Mouse (Mus musculus) heart, embryonic 16.5 days (tissue): Measurements from ENCODE around the gene Creld2. TPM values are rescaled to one million over a fixed set of nuclear protein-coding genes. Genes with fewer than 3 reads are reported as not detected.
"Not testable (repeated sequence)": the region's sequence is repeated elsewhere in the genome, so short reads cannot be mapped to it uniquely, and the experiment has no call there.

ENCODE experiments used
- ATAC-seq: fragments of 200-750 bp; cut with Nextera tagmentation; replicated peaks from 2 replicates; pipeline ENCODE4 v1.8.0; 2017; ENCODE audit warnings: moderate number of reproducible peaks; ENCODE audit not compliant: insufficient read depth, low FRiP score; ENCODE audit errors: extremely low read depth
- H3K27ac ChIP-seq: fragments of 300-500 bp; sonication (generic); 2 replicates; pipeline ENCODE4 v1.5.1; 2014; ENCODE audit warnings: mild to moderate bottlenecking, low read length, control low read depth, moderate library complexity
- H3K27me3 ChIP-seq: fragments of 300-500 bp; sonication (generic); 2 replicates; pipeline ENCODE4 v1.6.1; 2014; ENCODE audit warnings: low read length, mixed read lengths; ENCODE audit not compliant: control insufficient read depth, insufficient read depth
- H3K36me3 ChIP-seq: fragments of 300-500 bp; sonication (generic); 2 replicates; pipeline ENCODE4 v1.6.1; 2014; ENCODE audit not compliant: control insufficient read depth, insufficient read depth
- H3K4me1 ChIP-seq: fragments of 300-500 bp; sonication (generic); 2 replicates; pipeline ENCODE4 v1.6.1; 2014; ENCODE audit warnings: low read length, mixed read lengths; ENCODE audit not compliant: control insufficient read depth, insufficient read depth
- H3K4me2 ChIP-seq: fragments of 300-500 bp; sonication (generic); 2 replicates; pipeline ENCODE4 v1.6.1; 2014; ENCODE audit warnings: low read depth, mild to moderate bottlenecking, control low read depth, low read length
- H3K4me3 ChIP-seq: fragments of 300-500 bp; sonication (generic); 2 replicates; pipeline ENCODE4 v1.5.1; 2014; ENCODE audit warnings: mild to moderate bottlenecking, control low read depth, low read length
- H3K9ac ChIP-seq: fragments of 300-500 bp; sonication (generic); 2 replicates; pipeline ENCODE4 v1.6.1; 2014; ENCODE audit warnings: low read length, control low read depth
- H3K9me3 ChIP-seq: fragments of 300-500 bp; sonication (generic); replicated peaks from 2 replicates; pipeline ENCODE4 v1.6.1; 2016; ENCODE audit warnings: low read length; ENCODE audit not compliant: control insufficient read depth
- WGBS: fragments of 180-500 bp; shearing (Covaris S2); extraction: QIAGEN DNeasy Blood & Tissue Kit; methylation state at CpG from one replicate; pipeline ENCODE4 v1.1.7; 2014; 5-methylcytosine and 5-hydroxymethylcytosine counted together
- polyA plus RNA-seq: library from polyadenylated mRNA; unstranded; fragments of >200 nt; fragmentation: Nextera tagmentation; extraction: Ambion mirVana; gene quantifications from 2 replicates; pipeline ENCODE4 v1.2.1, GENCODE M21; 2015

Creld2 gene
- polyA plus RNA-seq: 57.1 and 61.9 TPM in 2 replicates

- H3K27ac ChIP-seq: peak within 1 kb of the TSS; percentile 79
- H3K36me3 ChIP-seq: peaks cover 29% of the 10 kb centered on the region
- H3K9me3 ChIP-seq: no peaks in the 10 kb centered on the region
- peak within 1 kb of the TSS; percentile 92 for H3K9ac ChIP-seq
- peak; percentile 98 for ATAC-seq
- peaks cover 12% of the 10 kb centered on the region for H3K4me1 ChIP-seq
- no peaks in the 10 kb centered on the region for H3K27me3 ChIP-seq
- WGBS: under 1% methylated on average over 88 of the region's 88 CpGs
- H3K4me3 ChIP-seq: peak within 1 kb of the TSS; percentile 96
- peak within 1 kb of the TSS; percentile 84 for H3K4me2 ChIP-seq
Measured at GRCm38 (mm10) chr15:88819026-88819905, at the start of gene Creld2, which contains the start of gene Alg12. Gene Creld2 (plus strand): TSS chr15:88819646. Gene Alg12 (minus strand): TSS chr15:88819318.

GRCm38 (mm10) chr15:88774630-88775029 is 44.8 kb upstream of the Creld2 start:
- not testable (repeated sequence) for H3K9me3 ChIP-seq, H3K4me2 ChIP-seq, H3K9ac ChIP-seq, H3K27ac ChIP-seq, ATAC-seq, H3K27me3 ChIP-seq, H3K4me3 ChIP-seq, H3K4me1 ChIP-seq
- WGBS: 86% methylated on average over 5 of the region's 5 CpGs
- peaks cover 23% of the 10 kb centered on the region for H3K36me3 ChIP-seq

GRCm38 (mm10) chr15:88792140-88792850 is 27.2 kb upstream of the Creld2 start:
- Histone ChIP-seq H3K4me3 (no peak overlapping the region), H3K9ac (no peak overlapping the region), H3K4me2 (no peak overlapping the region), H3K27me3 (no peaks in the 10 kb centered on the region), H3K9me3 (no peaks in the 10 kb centered on the region), H3K36me3 (no peaks in the 10 kb centered on the region), H3K4me1 (no peaks in the 10 kb centered on the region), H3K27ac (no peak overlapping the region)
- ATAC-seq: no peak
- WGBS: 79% methylated on average over 4 of the region's 4 CpGs

- H3K27me3 ChIP-seq, H3K36me3 ChIP-seq, ATAC-seq, H3K9me3 ChIP-seq, H3K4me2 ChIP-seq, H3K4me1 ChIP-seq, H3K9ac ChIP-seq, H3K4me3 ChIP-seq, H3K27ac ChIP-seq: not testable (repeated sequence)
- WGBS: 88% methylated on average over 4 of the region's 5 CpGs
Measured at GRCm38 (mm10) chr15:88794729-88795128, 24.7 kb upstream of the Creld2 start.

- H3K9me3 ChIP-seq: no peaks in the 10 kb centered on the region
- WGBS: 70% methylated on average over 11 of the region's 11 CpGs
- peaks cover 7% of the 10 kb centered on the region; the same call in 1 of the 2 replicates for H3K36me3 ChIP-seq
- no peaks in the 10 kb centered on the region for H3K27me3 ChIP-seq
- ATAC-seq: no peak
- no peak overlapping the region for H3K4me2 ChIP-seq
- H3K4me3 ChIP-seq: no peak overlapping the region
- no peak overlapping the region for H3K9ac ChIP-seq
- H3K27ac ChIP-seq: no peak overlapping the region
- no peaks in the 10 kb centered on the region for H3K4me1 ChIP-seq
Measured at GRCm38 (mm10) chr15:88799950-88800371, 19.5 kb upstream of the Creld2 start.

- Histone ChIP-seq H3K9me3 (no peaks in the 10 kb centered on the region), H3K4me2 (no peak overlapping the region), H3K4me1 (no peaks in the 10 kb centered on the region), H3K4me3 (no peak overlapping the region), H3K9ac (no peak overlapping the region), H3K36me3 (peaks cover 15% of the 10 kb centered on the region), H3K27me3 (no peaks in the 10 kb centered on the region), H3K27ac (no peak overlapping the region)
- 77% methylated on average over 6 of the region's 6 CpGs for WGBS
- ATAC-seq: no peak
Measured at GRCm38 (mm10) chr15:88800921-88801354, 18.5 kb upstream of the Creld2 start.

GRCm38 (mm10) chr15:88801903-88802302 is 17.5 kb upstream of the Creld2 start:
- Histone ChIP-seq H3K36me3 (peaks cover 21% of the 10 kb centered on the region), H3K4me3 (no peak overlapping the region), H3K9me3 (no peaks in the 10 kb centered on the region), H3K4me2 (no peak overlapping the region), H3K27ac (no peak overlapping the region), H3K9ac (no peak overlapping the region), H3K27me3 (no peaks in the 10 kb centered on the region), H3K4me1 (no peaks in the 10 kb centered on the region)
- 80% methylated on average over 3 of the region's 3 CpGs for WGBS
- no peak for ATAC-seq

GRCm38 (mm10) chr15:88802348-88802747 is 17.1 kb upstream of the Creld2 start:
- 83% methylated on average over 6 of the region's 6 CpGs for whole genome bisulfite sequencing
- no peak for ATAC-seq
- Histone ChIP-seq H3K27me3 (no peaks in the 10 kb centered on the region), H3K4me1 (no peaks in the 10 kb centered on the region), H3K4me2 (no peak overlapping the region), H3K9me3 (no peaks in the 10 kb centered on the region), H3K4me3 (no peak overlapping the region), H3K27ac (no peak overlapping the region), H3K36me3 (peaks cover 21% of the 10 kb centered on the region), H3K9ac (no peak overlapping the region)

- H3K4me3 ChIP-seq: no peak overlapping the region
- no peaks in the 10 kb centered on the region for H3K9me3 ChIP-seq
- no peaks in the 10 kb centered on the region for H3K4me1 ChIP-seq
- no peak overlapping the region for H3K27ac ChIP-seq
- peaks cover 26% of the 10 kb centered on the region for H3K36me3 ChIP-seq
- H3K4me2 ChIP-seq: no peak overlapping the region
- no peaks in the 10 kb centered on the region for H3K27me3 ChIP-seq
- WGBS: 83% methylated on average over 8 of the region's 8 CpGs
- ATAC-seq: no peak
- no peak overlapping the region for H3K9ac ChIP-seq
Measured at GRCm38 (mm10) chr15:88808121-88808520, 11.3 kb upstream of the Creld2 start.
